Mouse (Mus musculus) macrophage (primary cell): ENCODE data around the gene Fli1. TPM values are rescaled to one million over a fixed set of nuclear protein-coding genes. Genes with fewer than 3 reads are reported as not detected.

Experiments
- H3K27ac ChIP-seq: fragments of 350-480 bp; formaldehyde crosslinking; 2 replicates; pipeline ENCODE4 v1.9.0; 2021
- H3K36me3 ChIP-seq: fragments of 350-480 bp; formaldehyde crosslinking; 2 replicates; pipeline ENCODE4 v1.9.0; 2021; ENCODE audit errors: inconsistent target
- H3K4me3 ChIP-seq: fragments of 350-480 bp; formaldehyde crosslinking; 2 replicates; pipeline ENCODE4 v1.9.0; 2021; ENCODE audit errors: inconsistent target
- H3K79me2 ChIP-seq: fragments of 350-480 bp; formaldehyde crosslinking; 2 replicates; pipeline ENCODE4 v1.9.0; 2021; ENCODE audit errors: inconsistent target
- WGBS: methylation state at CpG from one replicate; pipeline ENCODE4 v1.1.7; 2026; ENCODE audit warnings: inconsistent platforms; ENCODE audit not compliant: missing documents; 5-methylcytosine and 5-hydroxymethylcytosine counted together
- polyA plus RNA-seq: library from polyadenylated mRNA; stranded (reverse); fragments of 250-400 nt; gene quantifications from 3 replicates; pipeline ENCODE4 v1.2.4, GENCODE M21; 2018; ENCODE audit warnings: inconsistent platforms

The Fli1 gene
- polyA plus RNA-seq, 1 experiment from 2014 or later, result 90.9 TPM

DNA sequence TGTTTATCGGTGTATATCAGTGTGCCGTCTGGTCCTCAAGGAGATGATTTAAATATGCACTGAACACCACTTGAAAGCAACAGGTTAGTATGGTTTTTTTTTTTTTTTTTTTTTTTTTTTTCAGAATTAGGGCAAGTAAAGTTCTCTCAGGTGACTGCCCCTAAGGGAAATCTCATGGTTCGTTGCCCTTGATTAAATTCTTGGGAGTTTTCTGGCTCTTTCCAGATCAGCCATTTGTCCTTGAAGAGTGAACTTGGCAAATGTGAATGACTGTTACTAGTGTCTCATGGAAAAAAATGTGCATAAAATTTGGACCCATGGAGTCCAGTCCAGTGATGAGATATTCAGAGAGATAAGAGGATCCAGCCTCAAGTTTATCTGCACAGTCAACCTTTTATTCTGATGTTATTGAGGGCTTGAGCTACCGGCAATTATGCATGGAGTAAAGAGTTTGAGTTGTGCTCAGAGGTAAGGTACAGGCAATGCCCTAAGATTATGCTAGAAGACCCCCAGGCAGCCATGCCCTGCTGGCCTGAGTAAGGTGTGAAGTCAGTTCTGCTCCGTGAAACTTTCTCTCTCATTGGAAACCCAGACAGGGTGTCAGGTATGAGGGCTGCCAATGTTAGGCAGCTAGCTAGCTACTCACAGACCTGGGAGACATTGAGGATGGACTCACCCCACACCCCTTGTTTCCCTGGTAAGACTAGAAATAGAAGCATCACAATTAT, 165.6 kb downstream of the Fli1 start:
- Histone ChIP-seq H3K4me3 (no peak overlapping the region), H3K27ac (no peak overlapping the region), H3K79me2 (no peaks in the 10 kb centered on the region), H3K36me3 (no peaks in the 10 kb centered on the region)
- 97% methylated on average over 5 of the region's 5 CpGs for WGBS

- no peaks in the 10 kb centered on the region for H3K79me2 ChIP-seq
- H3K4me3 ChIP-seq, result no peak overlapping the region
- H3K36me3 ChIP-seq, result no peaks in the 10 kb centered on the region
- WGBS, result 89% methylated on average over 4 of the region's 7 CpGs
- no peak overlapping the region for H3K27ac ChIP-seq
These were observed 166.6 kb downstream of the Fli1 start for GRCm38 (mm10) chr9:32376031-32376430.

- no peak overlapping the region for H3K4me3 ChIP-seq
- no peaks in the 10 kb centered on the region for H3K79me2 ChIP-seq
- no peak overlapping the region for H3K27ac ChIP-seq
- H3K36me3 ChIP-seq, result no peaks in the 10 kb centered on the region
- 93% methylated on average over 6 of the region's 6 CpGs for WGBS
These were observed 169.0 kb downstream of the Fli1 start for GRCm38 (mm10) chr9:32373656-32374055.

Other genes with a start within 250 kb of the Fli1 start
- gene Kcnj5, start 198.5 kb downstream of the Fli1 start, polyA plus RNA-seq, result 0.06 TPM in 1 of 3 replicates, not detected in the others
- not detected in 3 replicates for gene Kcnj1, start 170.4 kb downstream of the Fli1 start, polyA plus RNA-seq
- 0.69 to 2.5 TPM (median 0.79 TPM) in 3 replicates for gene Ets1, start 93.4 kb upstream of the Fli1 start, polyA plus RNA-seq